Mouse (Mus musculus) small intestine, adult 2 months (tissue): ENCODE measurements around the gene Ercc1. TPM values are rescaled to one million over a fixed set of nuclear protein-coding genes. Genes with fewer than 3 reads are reported as not detected.
A peak's percentile ranks its signal among the peaks of the same experiment; 100 is the strongest.

ENCODE experiments used
- H3K27ac ChIP-seq: fragments of 200-500 bp; 2 replicates; pipeline ENCODE4 v1.5.1; 2012; ENCODE audit warnings: low read depth, low read length, control low read depth, inconsistent platforms; ENCODE audit not compliant: insufficient read depth
- H3K27me3 ChIP-seq: fragments of 200-500 bp; 2 replicates; pipeline ENCODE4 v1.6.1; 2012; ENCODE audit warnings: mild to moderate bottlenecking, moderate library complexity, low read length, inconsistent platforms; ENCODE audit not compliant: control insufficient read depth, insufficient read depth
- H3K36me3 ChIP-seq: fragments of 200-500 bp; 2 replicates; pipeline ENCODE4 v1.6.1; 2012; ENCODE audit warnings: mild to moderate bottlenecking, low read length, control low read depth, inconsistent platforms; ENCODE audit not compliant: control insufficient read depth, insufficient read depth
- H3K4me1 ChIP-seq: fragments of 200-500 bp; 2 replicates; pipeline ENCODE4 v1.6.1; 2012; ENCODE audit warnings: low read length, inconsistent platforms, mixed read lengths; ENCODE audit not compliant: control insufficient read depth, insufficient read depth, insufficient read length
- H3K4me3 ChIP-seq: fragments of 200-500 bp; 2 replicates; pipeline ENCODE4 v1.5.1; 2012; ENCODE audit warnings: low read depth, mild to moderate bottlenecking, control low read depth, inconsistent platforms, low read length, moderate library complexity
- CTCF ChIP-seq: fragments of 200-500 bp; IDR thresholded peaks from 2 replicates; pipeline ENCODE4 v1.5.1; 2012; ENCODE audit warnings: low read depth, mild to moderate bottlenecking, control low read depth, inconsistent platforms, low read length, moderate library complexity, mixed read lengths; ENCODE audit not compliant: insufficient replicate concordance, insufficient read length; ENCODE audit errors: extremely low read depth
- POLR2A ChIP-seq: fragments of 200-500 bp; IDR thresholded peaks from 2 replicates; pipeline ENCODE4 v1.6.1; 2012; ENCODE audit warnings: low read depth, mild to moderate bottlenecking, control low read depth, inconsistent platforms, low read length, moderate library complexity
- WGBS: fragments of 180-500 bp; shearing (Covaris S2); methylation state at CpG from one replicate; pipeline ENCODE4 v1.1.7; 2018; 5-methylcytosine and 5-hydroxymethylcytosine counted together
- polyA plus RNA-seq: library from polyadenylated mRNA; depleted of rRNA; stranded (reverse); fragments of >200 nt; gene quantifications from 2 replicates; pipeline ENCODE4 v1.2.3, GENCODE M21; 2012; rRNA removed

The Ercc1 gene
- polyA plus RNA-seq, 1 experiment, result 17.5 TPM

GRCm38 (mm10) chr7:19405417-19405816 lies 60.8 kb downstream of the Ercc1 start:
- no peaks in the 10 kb centered on the region for H3K36me3 ChIP-seq
- no peak overlapping the region for H3K4me3 ChIP-seq

More at GRCm38 (mm10) chr7:19405417-19405816, 60.8 kb downstream of the Ercc1 start:
- 2% methylated on average over 19 of the region's 19 CpGs for WGBS
- Histone ChIP-seq H3K27ac (no peak overlapping the region), H3K4me1 (peaks cover 5% of the 10 kb centered on the region), H3K27me3 (peaks cover 7% of the 10 kb centered on the region; the same call in 1 of the 2 replicates)
- TF ChIP-seq CTCF (peak; percentile 94), POLR2A (no peak)

Other genes with a start within 250 kb of the Ercc1 start
- gene Gm4969, start 226.4 kb upstream of the Ercc1 start, polyA plus RNA-seq, result not detected in 2 replicates
- gene Fbxo46, start 224.9 kb upstream of the Ercc1 start, polyA plus RNA-seq, result 6.1 and 14.9 TPM in 2 replicates
- gene Qpctl, start 195.5 kb upstream of the Ercc1 start, polyA plus RNA-seq, result 5.5 and 6.6 TPM in 2 replicates
- gene Snrpd2, start 195.1 kb upstream of the Ercc1 start, polyA plus RNA-seq, result 13.2 and 25.8 TPM in 2 replicates
- 0.53 and 0.62 TPM in 2 replicates for gene Gipr, start 178.7 kb upstream of the Ercc1 start, polyA plus RNA-seq
- gene Eml2, start 168.4 kb upstream of the Ercc1 start, polyA plus RNA-seq, result 15.8 and 17.2 TPM in 2 replicates
- gene Gpr4, start 132.2 kb upstream of the Ercc1 start, polyA plus RNA-seq, result 3.8 and 4.4 TPM in 2 replicates
- gene Opa3, start 116.4 kb upstream of the Ercc1 start, polyA plus RNA-seq, result 17.1 and 34.6 TPM in 2 replicates
- gene Vasp, start 73.0 kb upstream of the Ercc1 start, polyA plus RNA-seq, result 183 and 517 TPM in 2 replicates
- gene Ppm1n, start 64.7 kb upstream of the Ercc1 start, polyA plus RNA-seq, result 1.8 and 11.8 TPM in 2 replicates
- gene Rtn2, start 62.2 kb upstream of the Ercc1 start, polyA plus RNA-seq, result 6.7 and 11.7 TPM in 2 replicates
- gene Fosb, start 34.7 kb upstream of the Ercc1 start, polyA plus RNA-seq, result 1.7 and 16.7 TPM in 2 replicates
- gene Cd3eap, start 14.7 kb downstream of the Ercc1 start, polyA plus RNA-seq, result 2.0 and 2.5 TPM in 2 replicates
- 6.2 and 10.4 TPM in 2 replicates for gene Ppp1r13l, start 15.0 kb downstream of the Ercc1 start, polyA plus RNA-seq
- 21.0 and 31.2 TPM in 2 replicates for gene Ercc2, start 37.2 kb downstream of the Ercc1 start, polyA plus RNA-seq
- 2.6 and 3.5 TPM in 2 replicates for gene Klc3, start 59.3 kb downstream of the Ercc1 start, polyA plus RNA-seq
- gene Ckm, start 60.0 kb downstream of the Ercc1 start, polyA plus RNA-seq, result 31.9 and 45.3 TPM in 2 replicates
- 11.6 and 27.4 TPM in 2 replicates for gene Mark4, start 114.0 kb downstream of the Ercc1 start, polyA plus RNA-seq
- gene Exoc3l2, start 118.6 kb downstream of the Ercc1 start, polyA plus RNA-seq, result 6.5 and 12.0 TPM in 2 replicates
- gene Bloc1s3, start 163.6 kb downstream of the Ercc1 start, polyA plus RNA-seq, result 11.9 and 24.9 TPM in 2 replicates
- 56.3 and 120 TPM in 2 replicates for gene Trappc6a, start 163.6 kb downstream of the Ercc1 start, polyA plus RNA-seq
- gene Nkpd1, start 173.1 kb downstream of the Ercc1 start, polyA plus RNA-seq, result 0.23 and 0.43 TPM in 2 replicates
- gene Ppp1r37, start 218.3 kb downstream of the Ercc1 start, polyA plus RNA-seq, result 57.9 and 115 TPM in 2 replicates
- 3.0 and 3.7 TPM in 2 replicates for gene Zfp296, start 232.5 kb downstream of the Ercc1 start, polyA plus RNA-seq
- 85.5 and 146 TPM in 2 replicates for gene Gemin7, start 232.8 kb downstream of the Ercc1 start, polyA plus RNA-seq